Mouse (Mus musculus): ENCODE data around the gene Smurf1.

- TF ChIP-seq CTCF (IDR thresholded peaks at IDR 0.05; ENCODE audit: low read depth) (no peak), EP300 (IDR thresholded peaks at IDR 0.05; ENCODE audit: low read depth) (no peak)
Measured at GRCm38 (mm10) chr5:144952592-144952991, 13.1 kb downstream of the Smurf1 start.

All from liver, embryonic 14.5 days (tissue).